In the genomic region with DNA sequence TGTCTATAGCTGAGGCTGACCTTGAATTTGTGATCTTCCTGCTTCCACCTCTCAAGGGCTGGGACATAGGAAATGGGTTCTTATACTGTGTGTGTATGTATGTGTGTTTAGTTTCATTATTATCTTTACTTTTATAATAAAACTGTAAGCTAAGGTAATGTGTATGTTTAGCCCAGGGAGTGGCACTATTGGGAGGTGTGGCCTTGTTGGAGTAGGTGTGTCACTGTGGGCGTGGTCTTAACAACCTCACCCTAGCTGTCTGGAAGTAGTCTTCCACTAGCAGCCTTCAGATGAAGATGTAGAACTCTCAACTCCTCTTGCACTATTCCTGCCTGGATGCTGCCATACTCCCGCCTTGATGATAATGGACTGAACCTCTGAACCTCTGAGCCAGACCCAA, we compare ENCODE assay signal across 20 mouse cellular contexts. TPM values are rescaled to one million over a fixed set of nuclear protein-coding genes. Genes with fewer than 3 reads are reported as not detected.
"Had no signal": no experiment of that assay in that cellular context is flagged by ENCODE, and none has a peak within 500 bp of the region (broad histone marks: within the 10 kb centered on the region; RNA-seq: fewer than 3 reads in every experiment).

No protein-coding gene starts in this region.

RNA-seq across cellular contexts. Expression of a gene that starts 49.2 kb away (rescaled TPM):
- polyA plus RNA-seq: heart, embryonic 10.5 days; heart, embryonic 11.5 days; heart, embryonic 12.5 days; heart, embryonic 13.5 days; heart, embryonic 14.5 days; heart, embryonic 15.5 days; heart, embryonic 16.5 days; heart, postnatal 0 days; hindbrain, embryonic 10.5 days; hindbrain, embryonic 11.5 days; hindbrain, embryonic 12.5 days; hindbrain, embryonic 13.5 days; hindbrain, embryonic 14.5 days; hindbrain, embryonic 15.5 days; inflammation-experienced regulatory T-cells, adult 6 months; intestine, embryonic 14.5 days; kidney, adult 2 months; kidney, embryonic 14.5 days; kidney, embryonic 15.5 days; large intestine, adult 2 months had no signal
